8 mouse cellular contexts compared by ENCODE assay signal in the genomic region with DNA sequence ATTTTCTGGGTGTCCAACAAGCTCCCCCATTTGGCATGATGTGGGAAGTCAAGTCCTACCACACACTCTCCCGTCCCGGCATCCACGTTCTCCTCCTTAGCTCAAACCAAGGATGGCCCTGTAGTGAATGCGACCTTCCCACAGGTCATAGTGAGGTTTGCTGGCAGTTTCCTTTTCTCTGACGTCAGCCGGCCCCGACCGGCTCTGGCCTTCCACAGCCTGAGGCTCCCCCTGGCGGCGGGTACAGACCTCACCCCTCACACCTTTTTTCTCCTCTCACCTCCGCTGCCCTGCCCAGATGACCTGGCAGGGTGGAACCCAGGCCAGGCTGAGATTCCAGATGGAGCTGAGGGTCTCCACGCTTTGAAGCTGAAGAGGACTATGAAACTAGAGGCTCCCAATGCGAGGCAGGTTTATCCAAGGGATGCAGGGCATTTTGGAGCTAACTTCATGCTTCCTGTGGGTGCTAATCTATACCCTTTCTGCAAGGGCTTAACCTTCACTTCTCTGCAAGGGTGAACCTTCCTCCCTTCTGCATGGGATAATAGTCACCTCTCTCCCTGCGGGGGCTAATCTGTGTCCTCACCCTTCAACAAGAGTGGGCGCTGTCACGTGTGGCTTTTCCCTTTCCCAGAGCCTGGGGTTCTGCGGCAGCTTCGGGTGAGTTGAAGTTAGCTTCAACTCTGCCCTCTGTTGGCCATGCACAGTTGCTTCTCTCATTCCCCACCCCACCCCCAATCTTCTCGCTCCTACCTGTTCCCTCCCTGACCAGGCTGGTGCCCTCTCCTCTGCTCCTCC. TPM values are rescaled to one million over a fixed set of nuclear protein-coding genes. Genes with fewer than 3 reads are reported as not detected.
A peak's percentile ranks its signal among the peaks of the same experiment; 100 is the strongest.
DNase-seq lines count a peak whose midpoint lies in the region; TF ChIP-seq lines count a peak whose summit lies in the region.

No protein-coding gene starts in this region.

- no peak overlapping the region for H3K27ac ChIP-seq in bone marrow macrophage, adult 2 months (ENCODE audit: insufficient read depth, low read depth, low read length)

- peak; percentile 28 for DNase-seq in MEL-GATA-1-ER (ENCODE audit: extremely low read depth, low read depth)
- peak; percentile 6 for DNase-seq in fibroblast of lung, adult 2 months (ENCODE audit: low read depth)
- peak; percentile 89 for DNase-seq in heart, postnatal 4 days
- DNase-seq in layer of hippocampus, postnatal 14 days (ENCODE audit: low spot score in 2 of 2) = peak; percentile 39 to 53
- peak; percentile 86 for DNase-seq in lung, postnatal 25 days (ENCODE audit: low spot score)
- DNase-seq in right cerebral cortex, postnatal 25 days = peak; percentile 58
- DNase-seq in urinary bladder, postnatal 25 days (ENCODE audit: low spot score) = peak; percentile 87

- no peak overlapping the region for H3K4me3 ChIP-seq in bone marrow macrophage, adult 2 months (ENCODE audit: insufficient read depth, low read length)

- H3K4me1 ChIP-seq in bone marrow macrophage, adult 2 months (ENCODE audit: control insufficient read depth, insufficient read depth, low read length) = no peaks in the 10 kb centered on the region

- peak; percentile 82 for TF ChIP-seq CTCF in bone marrow macrophage, adult 2 months (IDR thresholded peaks at IDR 0.05; ENCODE audit: low read depth, low read length)

- no peak for TF ChIP-seq POLR2A in bone marrow macrophage, adult 2 months (IDR thresholded peaks at IDR 0.05; ENCODE audit: borderline replicate concordance, low read depth, low read length)

RNA-seq across cellular contexts. Expression of a gene that starts 5.5 kb away (rescaled TPM):
- polyA plus RNA-seq in bone marrow macrophage, adult 2 months (2012; ENCODE audit: insufficient read depth, insufficient read length, missing spikeins) = not detected in 2 replicates
- total RNA-seq in heart, postnatal 4 days (2021) = not detected
- not detected for total RNA-seq in layer of hippocampus, postnatal 14 days (2021)

RNA-seq across cellular contexts. Expression of a gene that starts 12.6 kb away (rescaled TPM):
- not detected in 2 replicates for polyA plus RNA-seq in bone marrow macrophage, adult 2 months (2012; ENCODE audit: insufficient read depth, insufficient read length, missing spikeins)
- total RNA-seq in heart, postnatal 4 days (2021) = not detected
- not detected for total RNA-seq in layer of hippocampus, postnatal 14 days (2021)

RNA-seq across cellular contexts. Expression of a gene that starts 17.9 kb away (rescaled TPM):
- polyA plus RNA-seq in bone marrow macrophage, adult 2 months (2012; ENCODE audit: insufficient read depth, insufficient read length, missing spikeins) = not detected in 2 replicates
- not detected for total RNA-seq in heart, postnatal 4 days (2021)
- not detected for total RNA-seq in layer of hippocampus, postnatal 14 days (2021)

RNA-seq across cellular contexts. Expression of a gene that starts 18.9 kb away (rescaled TPM):
- not detected in 2 replicates for polyA plus RNA-seq in bone marrow macrophage, adult 2 months (2012; ENCODE audit: insufficient read depth, insufficient read length, missing spikeins)
- not detected for total RNA-seq in heart, postnatal 4 days (2021)
- total RNA-seq in layer of hippocampus, postnatal 14 days (2021) = under 1 TPM; 0.33 to 0.62 TPM

Comparison
In these comparisons a context has a peak if more than half of its experiments do, and no peak if none do; other contexts are left out.
1. DNase-seq: peak in every context shown above with its lines; median percentile 89 in heart, postnatal 4 days; 87 in urinary bladder, postnatal 25 days; 86 in lung, postnatal 25 days; 58 in right cerebral cortex, postnatal 25 days; 46 in layer of hippocampus, postnatal 14 days; 28 in MEL-GATA-1-ER; 6 in fibroblast of lung, adult 2 months.